Mouse (Mus musculus): ENCODE results near the gene Eef2kmt.
"Not testable (repeated sequence)": the region's sequence is repeated elsewhere in the genome, so short reads cannot be mapped to it uniquely, and the experiment has no call there.

Eef2kmt gene

GRCm38 (mm10) chr16:5255779-5256496, at the start of gene Eef2kmt:
Eef2kmt (minus strand) TSS chr16:5255983.
- DNase-seq (ENCODE audit: low read depth, low spot score): peak; percentile 98

- no peak for DNase-seq (ENCODE audit: low read depth, low spot score)
Observed at GRCm38 (mm10) chr16:5295238-5295637, 39.5 kb upstream of the Eef2kmt start.

GRCm38 (mm10) chr16:5285376-5285775, 29.6 kb upstream of the Eef2kmt start:
- DNase-seq (ENCODE audit: low read depth, low spot score): peak; percentile 69

- DNase-seq (ENCODE audit: low read depth, low spot score): no peak
Observed at GRCm38 (mm10) chr16:5282686-5283085, 26.9 kb upstream of the Eef2kmt start.

GRCm38 (mm10) chr16:5279571-5280222, 23.9 kb upstream of the Eef2kmt start:
- DNase-seq (ENCODE audit: low read depth, low spot score): no peak

GRCm38 (mm10) chr16:5272371-5272770, 16.6 kb upstream of the Eef2kmt start:
- DNase-seq (ENCODE audit: low read depth, low spot score): no peak

GRCm38 (mm10) chr16:5271411-5272035, 15.7 kb upstream of the Eef2kmt start:
- DNase-seq (ENCODE audit: low read depth, low spot score): no peak

GRCm38 (mm10) chr16:5263926-5264325, 8.1 kb upstream of the Eef2kmt start:
- no peak for DNase-seq (ENCODE audit: low read depth, low spot score)

GRCm38 (mm10) chr16:5263156-5263555, 7.4 kb upstream of the Eef2kmt start:
- peak; percentile 40 for DNase-seq (ENCODE audit: low read depth, low spot score)

GRCm38 (mm10) chr16:5255081-5255740, 572 bp downstream of the Eef2kmt start:
- peak; percentile 39 for DNase-seq (ENCODE audit: low read depth, low spot score)

- peak; percentile 95 for DNase-seq (ENCODE audit: low read depth, low spot score)
Observed at GRCm38 (mm10) chr16:5254346-5255025, 1.3 kb downstream of the Eef2kmt start.

GRCm38 (mm10) chr16:5252260-5252659, 3.5 kb downstream of the Eef2kmt start:
- DNase-seq (ENCODE audit: low read depth, low spot score): peak; percentile 35

GRCm38 (mm10) chr16:5250891-5251290, 4.9 kb downstream of the Eef2kmt start:
- DNase-seq (ENCODE audit: low read depth, low spot score): no peak

GRCm38 (mm10) chr16:5244411-5244810, 11.4 kb downstream of the Eef2kmt start:
- peak; percentile 72 for DNase-seq (ENCODE audit: low read depth, low spot score)

- no peak for DNase-seq (ENCODE audit: low read depth, low spot score)
Observed at GRCm38 (mm10) chr16:5242882-5243281, 12.9 kb downstream of the Eef2kmt start.

GRCm38 (mm10) chr16:5242355-5242754, 13.4 kb downstream of the Eef2kmt start:
- DNase-seq (ENCODE audit: low read depth, low spot score): no peak

GRCm38 (mm10) chr16:5233418-5234313, 22.1 kb downstream of the Eef2kmt start, which contains the start of gene Alg1:
Alg1 (plus strand) TSS chr16:5233621.
- DNase-seq (ENCODE audit: low read depth, low spot score): peak; percentile 97

GRCm38 (mm10) chr16:5232982-5233381, 22.8 kb downstream of the Eef2kmt start:
- DNase-seq (ENCODE audit: low read depth, low spot score): no peak

- not testable (repeated sequence) for DNase-seq (ENCODE audit: low read depth, low spot score)
Observed at GRCm38 (mm10) chr16:5228103-5228502, 27.7 kb downstream of the Eef2kmt start.

GRCm38 (mm10) chr16:5227501-5227900, 28.3 kb downstream of the Eef2kmt start:
- DNase-seq (ENCODE audit: low read depth, low spot score): not testable (repeated sequence)

Measured in R1 (cell line).